ENCODE assay signal across 8 mouse cellular contexts in genomic region chr4:142014659-142015608, GRCm38 (mm10). TPM values are rescaled to one million over a fixed set of nuclear protein-coding genes. Genes with fewer than 3 reads are reported as not detected.
DNase-seq lines count a peak whose midpoint lies in the region; ATAC-seq lines count a peak whose summit lies in the region.

Gene Fhad1 (minus strand): TSS chr4:142015082.

- DNase-seq in adrenal gland, adult 18-20 months (ENCODE audit: low spot score in 2 of 2): peak; percentile 45 to 59
- DNase-seq in embryo, embryonic 10 days (ENCODE audit: low spot score): peak; percentile 93
- DNase-seq in gastrocnemius, postnatal 36 days: peak; percentile 27 to 33
- DNase-seq in induced T-regulatory cell, adult 2 months (ENCODE audit: low read depth): peak; percentile 83
- DNase-seq in left cerebral cortex, postnatal 4 days: peak; percentile 69
- peak; percentile 61 for DNase-seq in right cerebral cortex, postnatal 14 days
- peak; percentile 86 for DNase-seq in urinary bladder, postnatal 14 days (ENCODE audit: low spot score)

- intact Hi-C loops in gastrocnemius, postnatal 36 days (cut with DNase I): loop anchor here (10.0 kb wide), 1 partner anchor 330 kb away; no protein-coding TSS in a partner anchor
- intact Hi-C loops in left cerebral cortex, postnatal 4 days (cut with DNase I): no loop called here

- peak; percentile 54 for ATAC-seq in megakaryocyte-erythroid progenitor cell, adult 5-6 weeks (replicated peaks; ENCODE audit: low FRiP score, low TSS enrichment, poor library complexity, severe bottlenecking)

RNA-seq across cellular contexts. Expression of gene Fhad1, which starts in this region (rescaled TPM):
- total RNA-seq in adrenal gland, adult 18-20 months (2021): under 1 TPM; 0.60 to 0.70 TPM
- under 1 TPM; 0.13 to 0.35 TPM for total RNA-seq in gastrocnemius, postnatal 36 days (2021)
- 1 to 10 TPM in 1 of 2 experiments, under 1 TPM in 1; 0.90 to 1.1 TPM for total RNA-seq in left cerebral cortex, postnatal 4 days (2021)
- total RNA-seq in megakaryocyte-erythroid progenitor cell, adult 5-6 weeks (2014; fragmentation: Nextera tagmentation): not detected in 2 replicates
- not detected in 2 replicates for total RNA-seq in megakaryocyte-erythroid progenitor cell, adult 5-6 weeks (2017)

Comparison
In these comparisons a context has a peak if more than half of its experiments do, and no peak if none do; other contexts are left out.
1. Peak in every context shown above with its lines: DNase-seq and ATAC-seq.
2. Peak in DNase-seq in adrenal gland, adult 18-20 months; RNA of the gene not detected or under 1 TPM.
3. Peak in DNase-seq in gastrocnemius, postnatal 36 days; RNA of the gene not detected or under 1 TPM.
4. Peak in ATAC-seq in megakaryocyte-erythroid progenitor cell, adult 5-6 weeks; RNA of the gene not detected or under 1 TPM.
5. DNase-seq: peak in every context shown above with its lines; median percentile 93 in embryo, embryonic 10 days; 86 in urinary bladder, postnatal 14 days; 83 in induced T-regulatory cell, adult 2 months; 69 in left cerebral cortex, postnatal 4 days; 61 in right cerebral cortex, postnatal 14 days; 52 in adrenal gland, adult 18-20 months; 30 in gastrocnemius, postnatal 36 days.